Mouse (Mus musculus): ENCODE data around the gene Ddx28. TPM values are rescaled to one million over a fixed set of nuclear protein-coding genes. Genes with fewer than 3 reads are reported as not detected.

Gene Ddx28
- polyA plus RNA-seq, 1 experiment, result 15.0 TPM

DNA sequence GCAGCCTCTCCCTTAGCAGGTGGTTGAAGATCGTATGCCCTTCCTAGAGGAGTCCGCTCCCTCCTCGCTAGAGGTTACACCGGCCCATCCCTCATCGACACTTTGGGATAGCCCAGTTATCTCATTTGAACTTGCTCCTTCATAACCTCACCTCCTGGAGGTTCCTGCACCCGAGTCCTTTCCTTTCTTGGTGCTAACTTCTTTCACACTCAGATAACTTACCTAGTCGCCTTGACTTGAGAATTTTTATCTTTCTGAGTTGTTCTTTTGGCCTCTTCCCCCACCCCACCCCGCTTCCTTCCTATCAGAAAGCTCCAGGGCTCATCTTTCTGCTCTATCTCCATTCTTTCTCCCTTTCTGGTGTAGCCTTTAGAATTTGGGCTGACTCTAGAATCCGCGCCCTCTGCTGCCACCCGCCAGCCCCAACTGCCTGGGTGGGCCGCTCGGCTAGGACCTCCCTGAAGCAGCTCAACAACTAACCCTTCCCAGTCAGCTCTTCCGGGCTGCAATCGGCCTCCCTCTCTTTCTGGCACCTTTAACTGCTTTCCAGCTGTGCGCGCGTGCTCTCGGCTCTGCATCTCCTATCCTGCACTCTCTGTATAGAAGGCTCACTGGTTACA lies 44.9 kb downstream of the Ddx28 start:
- Histone ChIP-seq H3K4me3 (ENCODE audit: insufficient read depth, poor library complexity, severe bottlenecking) (no peak overlapping the region), H3K27me3 (ENCODE audit: control insufficient read depth, insufficient read depth, insufficient read length) (no peaks in the 10 kb centered on the region), H3K79me3 (ENCODE audit: low read depth) (peaks cover 31% of the 10 kb centered on the region), H3K79me2 (ENCODE audit: control insufficient read depth, insufficient read depth) (peaks cover 40% of the 10 kb centered on the region), H3ac (ENCODE audit: control insufficient read depth, insufficient read length, low read depth) (no peak overlapping the region), H3K36me3 (ENCODE audit: control insufficient read depth, insufficient read depth) (no peaks in the 10 kb centered on the region)
- TF ChIP-seq CTCF (IDR thresholded peaks at IDR 0.05; ENCODE audit: control insufficient read depth, insufficient read depth, insufficient read length) (no peak), CEBPB (IDR thresholded peaks at IDR 0.05; ENCODE audit: low read depth) (no peak), MYOD1 (IDR thresholded peaks at IDR 0.05; ENCODE audit: control insufficient read depth, insufficient read length, low read depth) (no peak), MYOG (IDR thresholded peaks at IDR 0.05; ENCODE audit: control insufficient read depth, extremely low read depth, insufficient read length) (no peak), MAX (IDR thresholded peaks at IDR 0.05) (no peak), USF1 (IDR thresholded peaks at IDR 0.05; ENCODE audit: low read depth) (no peak), FOSL1 (IDR thresholded peaks at IDR 0.05; ENCODE audit: insufficient read depth, low read length, poor library complexity, severe bottlenecking) (no peak)

DNA sequence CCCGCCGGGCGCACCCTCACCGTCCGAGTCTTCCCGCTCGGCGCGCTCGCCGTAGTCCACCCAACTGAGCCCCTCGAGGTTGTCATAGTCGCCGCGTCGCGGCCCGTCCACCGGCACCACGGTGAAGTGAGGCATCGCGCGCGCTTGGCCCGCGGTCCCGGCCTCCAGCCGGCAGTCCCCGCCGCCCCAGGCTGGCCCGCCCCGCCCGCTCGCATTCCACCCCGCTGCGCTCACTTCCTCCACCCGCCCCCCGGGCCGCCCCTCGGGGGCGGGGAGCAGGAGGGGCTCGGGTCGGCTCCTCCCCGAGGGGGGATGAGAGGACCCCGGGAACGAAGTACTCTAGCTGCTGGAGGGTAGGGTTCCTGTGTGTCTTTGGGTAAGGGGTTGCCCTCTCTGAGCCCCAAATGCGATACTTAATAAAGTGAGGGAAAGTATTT lies 45.8 kb downstream of the Ddx28 start, which contains the start of gene Slc12a4:
Gene Slc12a4, minus strand, starts transcription at position 193 of the 437 bp plus-strand sequence.
- peaks cover 40% of the 10 kb centered on the region for H3K79me3 ChIP-seq (ENCODE audit: low read depth)
- TF ChIP-seq CTCF (IDR thresholded peaks at IDR 0.05; ENCODE audit: control insufficient read depth, insufficient read depth, insufficient read length), result no peak
- TF ChIP-seq MAX (IDR thresholded peaks at IDR 0.05), result no peak
- TF ChIP-seq MYOG (IDR thresholded peaks at IDR 0.05; ENCODE audit: control insufficient read depth, extremely low read depth, insufficient read length), result no peak
- TF ChIP-seq USF1 (IDR thresholded peaks at IDR 0.05; ENCODE audit: low read depth), result no peak
- no peak for TF ChIP-seq FOSL1 (IDR thresholded peaks at IDR 0.05; ENCODE audit: insufficient read depth, low read length, poor library complexity, severe bottlenecking)
- no peak for TF ChIP-seq CEBPB (IDR thresholded peaks at IDR 0.05; ENCODE audit: low read depth)
- TF ChIP-seq MYOD1 (IDR thresholded peaks at IDR 0.05; ENCODE audit: control insufficient read depth, insufficient read length, low read depth), result no peak
- H3K27me3 ChIP-seq (ENCODE audit: control insufficient read depth, insufficient read depth, insufficient read length), result no peaks in the 10 kb centered on the region
- H3ac ChIP-seq (ENCODE audit: control insufficient read depth, insufficient read length, low read depth), result peak within 1 kb of the TSS; percentile 95
- H3K79me2 ChIP-seq (ENCODE audit: control insufficient read depth, insufficient read depth), result peaks cover 49% of the 10 kb centered on the region
- peak within 1 kb of the TSS; percentile 76 for H3K4me3 ChIP-seq (ENCODE audit: insufficient read depth, poor library complexity, severe bottlenecking)
- no peaks in the 10 kb centered on the region for H3K36me3 ChIP-seq (ENCODE audit: control insufficient read depth, insufficient read depth)

DNA sequence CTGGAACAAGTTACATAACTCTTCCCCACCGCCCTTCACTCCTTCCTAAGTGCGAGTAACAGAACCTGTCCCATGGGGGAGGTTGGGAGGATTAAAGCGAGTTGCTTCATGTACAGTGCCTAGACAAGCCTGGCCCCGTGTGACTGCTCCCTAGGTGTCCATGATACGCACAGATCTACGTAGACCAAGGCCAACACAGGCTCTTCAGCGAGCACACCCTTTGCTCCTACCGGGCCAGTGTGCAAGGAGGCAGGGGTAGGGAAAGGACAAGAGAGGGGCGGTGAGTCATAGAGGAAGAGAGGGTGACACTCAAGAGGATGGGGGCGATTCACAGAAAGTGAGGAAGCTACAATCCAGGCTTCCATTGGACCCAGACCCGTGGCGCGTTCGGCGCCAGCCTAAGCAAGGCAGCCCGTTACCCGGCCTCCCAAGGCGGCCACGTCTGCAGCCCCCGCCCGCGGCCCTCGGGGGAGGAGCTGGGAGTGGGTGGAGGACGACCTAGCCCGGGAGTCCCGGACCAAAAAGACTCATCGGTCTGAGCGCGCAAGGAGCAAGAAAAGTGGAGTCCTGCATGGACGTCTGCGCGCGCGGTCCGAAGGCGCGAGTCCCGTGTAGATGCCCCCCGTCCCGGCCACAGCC lies 46.3 kb downstream of the Ddx28 start:
- Histone ChIP-seq H3K36me3 (ENCODE audit: control insufficient read depth, insufficient read depth) (no peaks in the 10 kb centered on the region), H3K79me3 (ENCODE audit: low read depth) (peaks cover 44% of the 10 kb centered on the region), H3K79me2 (ENCODE audit: control insufficient read depth, insufficient read depth) (peaks cover 55% of the 10 kb centered on the region), H3K27me3 (ENCODE audit: control insufficient read depth, insufficient read depth, insufficient read length) (no peaks in the 10 kb centered on the region), H3ac (ENCODE audit: control insufficient read depth, insufficient read length, low read depth) (peak overlapping the region; percentile 95), H3K4me3 (ENCODE audit: insufficient read depth, poor library complexity, severe bottlenecking) (peak overlapping the region; percentile 76)
- TF ChIP-seq USF1 (IDR thresholded peaks at IDR 0.05; ENCODE audit: low read depth) (no peak), CTCF (IDR thresholded peaks at IDR 0.05; ENCODE audit: control insufficient read depth, insufficient read depth, insufficient read length) (no peak), MYOG (IDR thresholded peaks at IDR 0.05; ENCODE audit: control insufficient read depth, extremely low read depth, insufficient read length) (no peak), MYOD1 (IDR thresholded peaks at IDR 0.05; ENCODE audit: control insufficient read depth, insufficient read length, low read depth) (no peak), MAX (IDR thresholded peaks at IDR 0.05) (no peak), FOSL1 (IDR thresholded peaks at IDR 0.05; ENCODE audit: insufficient read depth, low read length, poor library complexity, severe bottlenecking) (no peak), CEBPB (IDR thresholded peaks at IDR 0.05; ENCODE audit: low read depth) (no peak)

DNA sequence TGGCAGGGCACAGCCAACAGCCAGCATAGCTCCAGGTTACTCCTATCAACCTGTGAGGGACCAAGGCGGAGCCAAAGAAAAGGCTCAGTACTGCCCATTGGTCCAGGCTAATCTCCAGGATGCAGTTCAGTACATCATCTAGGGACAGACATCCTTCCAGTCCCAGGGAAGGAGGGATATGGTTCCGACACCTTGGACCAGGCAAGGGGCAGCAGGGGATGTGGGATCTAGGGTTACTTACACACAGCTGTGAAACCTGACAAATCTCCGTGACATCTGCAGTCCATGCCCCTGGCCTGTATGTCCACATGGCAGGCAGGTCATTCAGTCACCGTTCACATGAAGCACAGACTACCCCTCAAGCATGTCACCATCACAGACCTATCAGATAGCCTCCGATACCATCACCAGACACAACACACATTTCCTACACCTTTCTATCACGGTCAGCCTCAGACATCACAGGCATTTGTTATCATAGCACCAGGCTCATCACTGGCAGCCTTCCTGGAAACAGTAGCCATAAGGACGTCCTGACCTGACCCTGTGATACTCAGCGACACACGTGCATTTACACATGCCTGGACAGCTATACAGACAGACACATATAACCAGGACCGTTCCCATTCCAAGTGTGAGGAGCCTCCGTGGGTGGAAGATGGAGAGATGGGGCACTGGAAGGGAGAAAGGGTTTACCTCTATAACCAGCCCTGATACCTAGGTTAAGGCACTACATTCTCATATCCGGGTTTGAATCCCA lies 47.0 kb downstream of the Ddx28 start:
- Histone ChIP-seq H3K79me3 (ENCODE audit: low read depth) (peaks cover 45% of the 10 kb centered on the region), H3K36me3 (ENCODE audit: control insufficient read depth, insufficient read depth) (peaks cover 5% of the 10 kb centered on the region), H3K27me3 (ENCODE audit: control insufficient read depth, insufficient read depth, insufficient read length) (no peaks in the 10 kb centered on the region), H3K79me2 (ENCODE audit: control insufficient read depth, insufficient read depth) (peaks cover 62% of the 10 kb centered on the region), H3K4me3 (ENCODE audit: insufficient read depth, poor library complexity, severe bottlenecking) (peak overlapping the region; percentile 76), H3ac (ENCODE audit: control insufficient read depth, insufficient read length, low read depth) (peak overlapping the region; percentile 95)
- TF ChIP-seq USF1 (IDR thresholded peaks at IDR 0.05; ENCODE audit: low read depth) (no peak), CEBPB (IDR thresholded peaks at IDR 0.05; ENCODE audit: low read depth) (no peak), MAX (IDR thresholded peaks at IDR 0.05) (no peak), CTCF (IDR thresholded peaks at IDR 0.05; ENCODE audit: control insufficient read depth, insufficient read depth, insufficient read length) (no peak), MYOD1 (IDR thresholded peaks at IDR 0.05; ENCODE audit: control insufficient read depth, insufficient read length, low read depth) (no peak), FOSL1 (IDR thresholded peaks at IDR 0.05; ENCODE audit: insufficient read depth, low read length, poor library complexity, severe bottlenecking) (no peak), MYOG (IDR thresholded peaks at IDR 0.05; ENCODE audit: control insufficient read depth, extremely low read depth, insufficient read length) (no peak)

DNA sequence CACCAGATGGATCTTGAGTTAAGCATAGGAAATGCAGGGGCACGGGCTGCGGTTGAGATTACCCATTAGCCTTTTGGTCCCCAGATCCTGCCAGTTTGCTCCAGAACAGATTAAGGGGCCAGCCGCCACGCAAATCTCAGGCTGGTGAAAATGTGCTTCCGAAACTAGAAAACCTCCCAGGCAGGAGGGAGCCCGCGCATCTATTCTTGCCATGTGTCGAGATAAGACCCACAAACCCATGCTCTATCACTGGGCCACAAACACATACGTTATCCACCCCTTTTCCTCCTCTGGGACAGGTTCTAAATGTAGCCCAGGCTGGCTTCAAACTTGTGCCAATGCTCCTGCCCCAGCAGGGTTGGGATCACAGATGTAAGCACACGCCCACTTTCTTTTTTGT lies 50.1 kb downstream of the Ddx28 start:
- Histone ChIP-seq H3K36me3 (ENCODE audit: control insufficient read depth, insufficient read depth) (peaks cover 30% of the 10 kb centered on the region), H3K27me3 (ENCODE audit: control insufficient read depth, insufficient read depth, insufficient read length) (no peaks in the 10 kb centered on the region), H3K79me3 (ENCODE audit: low read depth) (peaks cover 48% of the 10 kb centered on the region), H3K79me2 (ENCODE audit: control insufficient read depth, insufficient read depth) (peaks cover 70% of the 10 kb centered on the region), H3K4me3 (ENCODE audit: insufficient read depth, poor library complexity, severe bottlenecking) (no peak overlapping the region), H3ac (ENCODE audit: control insufficient read depth, insufficient read length, low read depth) (no peak overlapping the region)
- TF ChIP-seq CTCF (IDR thresholded peaks at IDR 0.05; ENCODE audit: control insufficient read depth, insufficient read depth, insufficient read length), result no peak
- TF ChIP-seq FOSL1 (IDR thresholded peaks at IDR 0.05; ENCODE audit: insufficient read depth, low read length, poor library complexity, severe bottlenecking), result no peak
- no peak for TF ChIP-seq MAX (IDR thresholded peaks at IDR 0.05)
- no peak for TF ChIP-seq CEBPB (IDR thresholded peaks at IDR 0.05; ENCODE audit: low read depth)
- no peak for TF ChIP-seq MYOD1 (IDR thresholded peaks at IDR 0.05; ENCODE audit: control insufficient read depth, insufficient read length, low read depth)
- no peak for TF ChIP-seq MYOG (IDR thresholded peaks at IDR 0.05; ENCODE audit: control insufficient read depth, extremely low read depth, insufficient read length)
- TF ChIP-seq USF1 (IDR thresholded peaks at IDR 0.05; ENCODE audit: low read depth), result no peak

Measured in C2C12 (cell line).